Mouse (Mus musculus): ENCODE data around the gene Rhoc. TPM values are rescaled to one million over a fixed set of nuclear protein-coding genes. Genes with fewer than 3 reads are reported as not detected.
A peak's percentile ranks its signal among the peaks of the same experiment; 100 is the strongest.
"Not testable (repeated sequence)": the region's sequence is repeated elsewhere in the genome, so short reads cannot be mapped to it uniquely, and the experiment has no call there.

The Rhoc gene
- polyA plus RNA-seq, 1 experiment from 2014 or later: 87.0 TPM

- Histone ChIP-seq H3K4me1 (no peaks in the 10 kb centered on the region), H3K27ac (replicated peaks) (no peak overlapping the region), H3K9me3 (replicated peaks) (no peaks in the 10 kb centered on the region), H3K4me3 (no peak overlapping the region), H3K36me3 (peaks cover 15% of the 10 kb centered on the region), H3K27me3 (ENCODE audit: low read depth, poor library complexity, severe bottlenecking) (no peaks in the 10 kb centered on the region)
- WGBS: 90% methylated on average over 10 of the region's 10 CpGs
- DNase-seq (ENCODE audit: low spot score): no peak
These were observed 16.1 kb downstream of the Rhoc start for GRCm38 (mm10) chr3:104804312-104804711.

- DNase-seq (ENCODE audit: low spot score): no peak
- Histone ChIP-seq H3K27me3 (ENCODE audit: low read depth, poor library complexity, severe bottlenecking) (no peaks in the 10 kb centered on the region), H3K36me3 (peaks cover 9% of the 10 kb centered on the region; the same call in 1 of the 2 replicates), H3K27ac (replicated peaks) (no peak overlapping the region), H3K4me1 (no peaks in the 10 kb centered on the region), H3K9me3 (replicated peaks) (no peaks in the 10 kb centered on the region), H3K4me3 (no peak overlapping the region)
- WGBS: 90% methylated on average over 9 of the region's 9 CpGs
These were observed 17.4 kb downstream of the Rhoc start for GRCm38 (mm10) chr3:104805539-104805938.

- H3K36me3 ChIP-seq: no peaks in the 10 kb centered on the region
- no peak overlapping the region for H3K27ac ChIP-seq (replicated peaks)
- peaks cover 3% of the 10 kb centered on the region; the same call in 1 of the 2 replicates for H3K27me3 ChIP-seq (ENCODE audit: low read depth, poor library complexity, severe bottlenecking)
- no peaks in the 10 kb centered on the region for H3K4me1 ChIP-seq
- no peaks in the 10 kb centered on the region for H3K9me3 ChIP-seq (replicated peaks)
- DNase-seq (ENCODE audit: low spot score): no peak
- WGBS: 12% methylated on average over 3 of the region's 3 CpGs
- H3K4me3 ChIP-seq: no peak overlapping the region
These were observed 23.6 kb downstream of the Rhoc start for GRCm38 (mm10) chr3:104811752-104812151.

- no peak for DNase-seq (ENCODE audit: low spot score)
- Histone ChIP-seq H3K9me3 (replicated peaks) (no peaks in the 10 kb centered on the region), H3K27me3 (ENCODE audit: low read depth, poor library complexity, severe bottlenecking) (peaks cover 6% of the 10 kb centered on the region; the same call in 1 of the 2 replicates), H3K36me3 (no peaks in the 10 kb centered on the region), H3K27ac (replicated peaks) (no peak overlapping the region), H3K4me3 (no peak overlapping the region), H3K4me1 (peaks cover 4% of the 10 kb centered on the region)
- WGBS: 85% methylated on average over 4 of the region's 4 CpGs
These were observed 24.1 kb downstream of the Rhoc start for GRCm38 (mm10) chr3:104812254-104812653.

- H3K27me3 ChIP-seq (ENCODE audit: low read depth, poor library complexity, severe bottlenecking); DNase-seq (ENCODE audit: low spot score); H3K36me3 ChIP-seq; H3K9me3 ChIP-seq (replicated peaks); H3K27ac ChIP-seq (replicated peaks); H3K4me3 ChIP-seq: not testable (repeated sequence)
- 95% methylated on average over 7 of the region's 7 CpGs for WGBS
- H3K4me1 ChIP-seq: peaks cover 10% of the 10 kb centered on the region
These were observed 25.1 kb downstream of the Rhoc start for GRCm38 (mm10) chr3:104813227-104813626.

- Histone ChIP-seq H3K27me3 (ENCODE audit: low read depth, poor library complexity, severe bottlenecking) (peaks cover 6% of the 10 kb centered on the region; the same call in 1 of the 2 replicates), H3K9me3 (replicated peaks) (no peaks in the 10 kb centered on the region), H3K4me3 (no peak overlapping the region), H3K36me3 (no peaks in the 10 kb centered on the region), H3K27ac (replicated peaks) (no peak overlapping the region), H3K4me1 (peaks cover 20% of the 10 kb centered on the region)
- no peak for DNase-seq (ENCODE audit: low spot score)
- 90% methylated on average over 1 of the region's 1 CpGs for WGBS
These were observed 26.6 kb downstream of the Rhoc start for GRCm38 (mm10) chr3:104814746-104815145.

GRCm38 (mm10) chr3:104815346-104815745 lies 27.2 kb downstream of the Rhoc start:
- peaks cover 20% of the 10 kb centered on the region for H3K4me1 ChIP-seq
- no peak for DNase-seq (ENCODE audit: low spot score)
- H3K27me3 ChIP-seq (ENCODE audit: low read depth, poor library complexity, severe bottlenecking): peaks cover 6% of the 10 kb centered on the region; the same call in 1 of the 2 replicates
- no peak overlapping the region for H3K27ac ChIP-seq (replicated peaks)
- WGBS: 79% methylated on average over 2 of the region's 2 CpGs
- no peak overlapping the region for H3K4me3 ChIP-seq
- 0 out of 2 replicates have a peak, but pooled peaks cover under 1% of the 10 kb centered on the region for H3K36me3 ChIP-seq
- no peaks in the 10 kb centered on the region for H3K9me3 ChIP-seq (replicated peaks)

- Histone ChIP-seq H3K9me3 (replicated peaks) (no peaks in the 10 kb centered on the region), H3K36me3 (peaks cover 7% of the 10 kb centered on the region; the same call in 1 of the 2 replicates), H3K4me1 (peaks cover 20% of the 10 kb centered on the region), H3K4me3 (no peak overlapping the region), H3K27ac (replicated peaks) (no peak overlapping the region), H3K27me3 (ENCODE audit: low read depth, poor library complexity, severe bottlenecking) (peaks cover 6% of the 10 kb centered on the region; the same call in 1 of the 2 replicates)
- no peak for DNase-seq (ENCODE audit: low spot score)
- WGBS: 93% methylated on average over 7 of the region's 7 CpGs
These were observed 28.0 kb downstream of the Rhoc start for GRCm38 (mm10) chr3:104816130-104816529.

GRCm38 (mm10) chr3:104817481-104817990 lies 29.4 kb downstream of the Rhoc start:
- Histone ChIP-seq H3K9me3 (replicated peaks) (no peaks in the 10 kb centered on the region), H3K4me1 (peaks cover 20% of the 10 kb centered on the region)
- WGBS: under 1% methylated on average over 46 of the region's 46 CpGs

GRCm38 (mm10) chr3:104817991-104818748 lies 30.0 kb downstream of the Rhoc start, which contains the start of gene Mov10:
Gene Mov10, minus strand, starts transcription at chr3:104818563.
- peaks cover 21% of the 10 kb centered on the region for H3K36me3 ChIP-seq
- peaks cover 20% of the 10 kb centered on the region for H3K4me1 ChIP-seq
- H3K27ac ChIP-seq (replicated peaks): peak within 1 kb of the TSS; percentile 86
- H3K27me3 ChIP-seq (ENCODE audit: low read depth, poor library complexity, severe bottlenecking): peaks cover 6% of the 10 kb centered on the region; the same call in 1 of the 2 replicates
- peak within 1 kb of the TSS; percentile 67 for H3K4me3 ChIP-seq
- WGBS: under 1% methylated on average over 40 of the region's 40 CpGs
- DNase-seq (ENCODE audit: low spot score): peak; percentile 73
- H3K9me3 ChIP-seq (replicated peaks): no peaks in the 10 kb centered on the region

More at GRCm38 (mm10) chr3:104817481-104817990, 29.4 kb downstream of the Rhoc start:
- Histone ChIP-seq H3K36me3 (peaks cover 19% of the 10 kb centered on the region), H3K27ac (replicated peaks) (peak overlapping the region; percentile 86), H3K27me3 (ENCODE audit: low read depth, poor library complexity, severe bottlenecking) (peaks cover 6% of the 10 kb centered on the region; the same call in 1 of the 2 replicates), H3K4me3 (peak overlapping the region; percentile 67)
- DNase-seq (ENCODE audit: low spot score): peak; percentile 52

- Histone ChIP-seq H3K27me3 (ENCODE audit: low read depth, poor library complexity, severe bottlenecking) (peaks cover 6% of the 10 kb centered on the region; the same call in 1 of the 2 replicates), H3K27ac (replicated peaks) (peak overlapping the region; percentile 86; the same call in 1 of the 2 replicates), H3K4me3 (peak overlapping the region; percentile 67), H3K4me1 (peaks cover 20% of the 10 kb centered on the region), H3K36me3 (peaks cover 21% of the 10 kb centered on the region), H3K9me3 (replicated peaks) (no peaks in the 10 kb centered on the region)
- no peak for DNase-seq (ENCODE audit: low spot score)
- WGBS: 14% methylated on average over 3 of the region's 3 CpGs
These were observed 30.6 kb downstream of the Rhoc start for GRCm38 (mm10) chr3:104818749-104819134.

- H3K27ac ChIP-seq (replicated peaks): no peak overlapping the region
- H3K36me3 ChIP-seq: peaks cover 27% of the 10 kb centered on the region
- WGBS: 51% methylated on average over 1 of the region's 1 CpGs
- H3K27me3 ChIP-seq (ENCODE audit: low read depth, poor library complexity, severe bottlenecking): peaks cover 6% of the 10 kb centered on the region; the same call in 1 of the 2 replicates
- peaks cover 20% of the 10 kb centered on the region for H3K4me1 ChIP-seq
- DNase-seq (ENCODE audit: low spot score): no peak
- no peak overlapping the region for H3K4me3 ChIP-seq
- no peaks in the 10 kb centered on the region for H3K9me3 ChIP-seq (replicated peaks)
These were observed 32.3 kb downstream of the Rhoc start for GRCm38 (mm10) chr3:104820426-104820825.

GRCm38 (mm10) chr3:104822413-104822812 lies 34.2 kb downstream of the Rhoc start:
- H3K4me3 ChIP-seq: no peak overlapping the region
- no peak for DNase-seq (ENCODE audit: low spot score)

More at GRCm38 (mm10) chr3:104822413-104822812, 34.2 kb downstream of the Rhoc start:
- no peak overlapping the region for H3K27ac ChIP-seq (replicated peaks)
- H3K27me3 ChIP-seq (ENCODE audit: low read depth, poor library complexity, severe bottlenecking): no peaks in the 10 kb centered on the region
- 88% methylated on average over 3 of the region's 3 CpGs for WGBS
- peaks cover 15% of the 10 kb centered on the region for H3K4me1 ChIP-seq
- H3K9me3 ChIP-seq (replicated peaks): no peaks in the 10 kb centered on the region
- H3K36me3 ChIP-seq: peaks cover 45% of the 10 kb centered on the region
